Mouse (Mus musculus): ENCODE results near the gene Armc8.

Armc8 gene

DNA sequence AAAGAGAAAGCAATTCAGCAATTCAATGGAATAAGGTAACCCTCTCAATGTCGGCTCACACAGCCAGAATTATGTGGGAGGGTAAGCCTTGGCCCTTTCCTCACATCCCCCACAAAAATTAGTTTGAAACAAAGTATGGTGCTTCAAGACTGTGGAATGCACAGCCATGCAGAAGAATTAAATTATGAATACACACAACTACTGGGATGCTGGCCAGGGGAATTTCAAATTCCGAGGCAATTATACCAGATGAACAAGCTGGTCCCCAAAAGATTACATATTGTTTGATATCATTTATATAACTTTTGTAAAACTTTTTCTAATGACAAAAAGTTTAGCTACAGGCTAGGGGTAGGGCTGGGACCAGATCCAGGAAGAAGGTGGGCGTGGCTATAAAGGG is 121.4 kb downstream of the Armc8 start:
- no peak for DNase-seq (ENCODE audit: low read depth, low spot score)

DNA sequence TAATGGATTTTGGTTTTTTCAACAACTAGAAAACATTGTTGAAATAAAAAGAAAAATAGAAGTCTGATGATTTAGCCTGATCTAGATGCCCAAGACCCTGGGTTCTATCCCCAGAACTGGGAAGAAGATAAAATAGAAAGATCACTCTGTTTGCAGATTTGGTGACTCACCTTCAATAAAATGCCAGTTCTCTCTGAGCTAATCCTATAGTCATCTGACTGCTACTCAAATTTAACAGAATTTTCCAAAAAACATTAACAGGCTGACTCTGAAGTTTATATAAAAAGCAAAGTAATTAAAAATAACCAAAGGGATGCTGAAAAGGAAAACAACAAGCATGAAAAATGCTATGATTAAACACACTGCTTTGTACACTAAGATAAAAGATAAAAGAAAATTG is 122.4 kb downstream of the Armc8 start:
- no peak for DNase-seq (ENCODE audit: low read depth, low spot score)

DNA sequence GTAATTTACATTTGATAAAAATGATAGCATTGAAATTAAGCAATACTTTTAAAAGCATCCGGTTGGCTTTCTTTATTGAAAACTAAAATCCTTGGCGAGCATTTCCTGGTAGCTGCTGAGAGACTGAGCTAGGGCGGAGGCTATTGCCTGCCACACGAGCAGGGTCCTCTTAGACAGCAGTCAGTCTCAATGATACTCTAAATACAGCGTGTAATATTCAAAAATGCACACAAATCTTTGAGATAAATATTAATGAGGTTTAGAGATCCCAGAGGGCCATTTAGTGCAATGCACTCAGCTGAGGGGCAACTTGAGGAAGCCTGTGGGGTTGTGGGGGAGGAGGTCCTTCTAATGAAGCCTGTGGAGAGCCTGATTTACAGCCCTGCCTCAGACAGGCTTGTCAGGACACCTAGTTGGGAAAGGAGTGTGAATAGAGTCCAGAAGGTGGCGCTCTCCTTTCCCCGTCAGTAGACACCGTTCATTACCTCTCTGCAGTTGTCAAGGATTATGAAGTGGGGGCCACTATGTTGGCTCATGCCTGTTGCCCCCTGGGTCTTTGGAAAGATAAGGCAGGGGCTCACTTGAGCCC is 124.0 kb downstream of the Armc8 start:
- peak; percentile 50 for DNase-seq (ENCODE audit: low read depth, low spot score)

DNA sequence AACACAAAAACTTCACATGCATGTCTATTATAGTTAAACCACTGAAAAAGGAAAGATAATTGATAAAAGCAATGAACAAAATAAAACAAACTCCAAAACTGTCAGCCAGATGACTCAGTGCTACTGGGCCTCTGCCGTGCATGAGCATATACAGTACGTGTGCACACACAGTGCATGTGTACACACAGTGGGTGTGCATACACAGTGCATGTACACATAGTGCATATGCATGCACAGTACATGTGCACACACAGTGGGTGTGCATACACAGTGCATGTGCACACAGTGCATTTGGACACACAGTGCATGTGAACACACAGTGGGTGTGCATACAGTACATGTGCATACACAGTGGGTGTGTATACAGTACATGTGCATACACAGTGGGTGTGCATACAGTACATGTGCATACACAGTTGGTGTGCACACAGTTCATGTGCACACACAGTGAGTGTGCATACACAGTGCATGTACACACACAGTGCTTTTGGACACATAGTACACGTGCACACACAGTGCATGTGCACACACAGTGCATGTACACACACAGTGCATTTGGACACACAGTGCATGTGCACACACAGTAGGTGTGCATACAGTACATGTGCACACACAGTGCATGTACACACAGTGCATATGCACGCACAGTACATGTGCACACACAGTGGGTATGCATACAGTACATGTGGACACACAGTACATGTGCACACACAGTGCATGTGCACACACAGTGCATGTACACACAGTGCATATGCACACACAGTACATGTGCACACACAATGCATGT is 126.9 kb downstream of the Armc8 start:
- no peak for DNase-seq (ENCODE audit: low read depth, low spot score)

DNA sequence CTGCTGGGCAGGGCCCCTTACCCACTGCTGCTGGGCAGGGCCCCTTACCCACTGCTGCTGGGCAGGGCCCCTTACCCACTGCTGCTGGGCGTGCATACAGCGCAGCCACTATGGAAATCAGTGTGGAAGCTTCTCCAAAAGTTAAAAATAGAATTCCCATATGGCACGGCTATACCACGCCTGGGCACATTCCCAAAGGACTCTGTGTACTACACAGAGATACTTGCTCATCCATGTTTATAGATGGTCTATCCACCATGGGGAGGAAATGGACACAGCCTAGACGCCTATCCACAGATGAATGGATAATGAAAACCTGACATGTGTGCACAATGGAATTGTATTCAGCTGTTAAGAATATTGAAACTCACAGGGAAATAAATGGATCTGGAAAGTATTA is 127.8 kb downstream of the Armc8 start:
- no peak for DNase-seq (ENCODE audit: low read depth, low spot score)

DNA sequence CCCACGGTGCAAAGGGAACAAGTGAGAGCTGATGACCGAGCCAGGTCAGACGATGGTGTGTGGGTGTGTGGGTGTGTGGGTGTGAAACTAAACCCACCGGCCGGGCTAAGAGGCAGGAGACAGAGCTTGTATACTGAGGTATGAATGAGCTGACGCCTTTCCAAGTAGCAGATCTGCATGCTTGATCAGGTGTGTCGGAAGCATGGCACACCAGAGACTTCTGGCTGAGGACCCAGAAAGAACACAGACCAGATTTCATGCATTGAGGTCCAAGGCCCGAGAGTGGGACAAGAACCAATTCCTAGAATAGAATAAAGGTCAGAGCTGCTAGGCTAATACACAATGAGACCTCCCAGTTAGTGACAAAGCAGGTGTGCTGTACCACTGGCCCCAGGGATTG is 129.6 kb downstream of the Armc8 start:
- DNase-seq (ENCODE audit: low read depth, low spot score) = no peak

DNA sequence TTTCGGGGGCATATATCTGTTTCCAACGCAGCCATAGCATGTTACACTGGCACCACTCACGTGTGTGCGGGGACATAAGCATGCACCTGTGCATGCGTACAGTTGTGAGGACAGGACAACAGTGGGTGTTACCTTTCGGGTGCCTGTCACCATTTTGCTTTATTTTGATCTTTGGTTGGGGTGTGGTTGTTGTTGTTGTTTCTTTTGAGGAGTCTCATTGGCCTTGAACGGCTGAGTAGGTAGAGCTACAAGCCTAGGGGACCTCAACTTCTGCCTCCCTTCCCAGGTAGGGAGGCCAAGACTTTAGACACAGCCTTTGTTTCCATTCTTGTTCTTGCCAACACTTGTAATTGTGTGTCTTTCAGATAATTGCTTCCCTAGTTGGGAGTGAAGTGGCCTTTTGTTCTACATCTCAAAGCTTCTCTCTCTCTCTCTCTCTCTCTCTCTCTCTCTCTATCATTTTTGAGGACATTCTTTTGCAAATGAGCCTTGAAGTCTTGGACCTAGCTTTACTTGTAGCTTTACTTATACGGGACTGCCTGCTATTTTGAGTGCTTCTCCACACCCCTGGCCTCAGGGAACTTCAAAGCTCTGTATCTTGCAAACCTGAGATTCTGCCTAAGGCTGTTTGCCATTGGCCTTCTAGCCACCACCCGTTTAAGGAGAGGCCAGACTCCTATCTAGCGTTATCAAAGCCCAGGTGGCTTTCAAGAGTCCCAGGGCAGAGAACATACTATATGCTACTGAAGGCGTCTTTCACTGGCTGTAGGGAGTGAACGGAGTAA is 130.7 kb downstream of the Armc8 start:
- DNase-seq (ENCODE audit: low read depth, low spot score) = no peak

DNA sequence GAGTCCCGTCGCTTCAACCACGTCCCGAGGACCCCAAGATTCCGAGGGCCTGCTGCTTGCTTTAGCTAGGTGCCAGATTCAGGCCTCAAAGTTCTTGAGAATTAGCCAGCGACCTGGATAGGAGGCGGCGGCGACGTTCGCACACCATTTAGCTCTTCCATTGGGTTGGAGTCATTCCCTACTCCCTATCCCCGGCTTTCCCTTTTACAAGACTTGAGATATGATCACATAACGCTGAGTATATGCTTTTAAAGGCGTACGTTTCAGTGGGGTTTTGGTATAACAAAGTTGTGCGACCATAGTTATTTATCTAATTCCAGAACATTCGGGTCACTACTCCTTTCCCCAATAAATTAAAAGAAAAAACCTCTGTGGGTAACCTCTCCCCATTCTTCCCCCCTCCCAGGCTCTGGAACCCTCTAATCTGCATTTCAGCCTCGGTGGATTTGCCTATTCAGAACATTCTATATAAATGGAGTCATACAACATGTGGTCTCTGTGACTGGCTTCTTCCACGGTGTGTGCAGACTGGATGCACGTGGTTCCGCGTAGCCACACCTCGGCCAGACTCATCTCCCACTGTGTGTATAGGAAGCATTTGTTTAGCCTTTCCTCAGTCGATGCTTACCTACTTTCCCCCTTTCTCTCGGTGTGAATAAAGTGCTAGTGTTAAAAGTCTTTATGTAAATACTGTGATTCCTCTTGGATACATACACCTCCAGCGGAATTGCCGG is 131.5 kb downstream of the Armc8 start, which contains the start of gene Mras:
Mras (minus strand) TSS at position 351 of the 734 bp plus-strand sequence.
- DNase-seq (ENCODE audit: low read depth, low spot score) = no peak

DNA sequence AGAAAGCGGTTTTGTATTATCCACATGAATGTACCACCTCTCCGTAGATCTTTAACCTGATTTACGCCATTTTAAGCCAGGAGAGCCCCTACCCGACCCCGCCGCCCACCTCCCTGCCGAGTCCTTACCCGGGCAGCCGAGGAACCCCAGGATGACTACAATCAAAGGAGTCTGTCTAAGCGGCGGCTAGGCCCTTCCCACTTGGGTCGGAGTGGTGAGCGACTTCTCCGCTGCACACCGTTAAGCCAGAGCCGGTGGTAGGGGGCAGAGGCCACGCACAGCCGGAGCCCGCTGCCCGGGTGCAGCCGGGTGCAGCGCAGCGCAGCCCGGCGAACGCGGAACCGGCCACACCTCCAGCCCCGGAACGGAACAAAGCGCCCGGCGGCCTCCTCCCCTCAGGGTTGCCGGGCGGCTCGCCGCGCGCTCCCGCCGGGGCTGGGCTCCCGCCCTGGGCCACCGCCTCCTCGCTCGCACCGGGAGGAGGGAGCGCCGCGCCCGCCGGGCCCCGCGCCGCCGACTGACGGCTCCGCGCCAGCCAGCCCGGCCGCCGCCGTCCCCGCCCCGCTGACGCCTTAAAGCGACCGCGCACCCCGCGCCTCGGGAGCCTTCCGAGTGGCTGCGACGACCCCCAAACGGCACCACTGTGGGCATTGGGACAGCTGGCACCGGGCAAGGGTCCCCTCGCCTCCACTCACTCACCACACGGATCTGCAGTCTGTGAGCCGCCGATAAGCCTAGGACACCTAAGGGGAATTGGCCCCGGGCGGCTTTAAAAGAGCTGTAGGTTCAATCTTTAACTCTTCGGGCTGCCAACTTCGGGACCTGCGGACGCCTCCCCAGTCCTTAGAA is 132.3 kb downstream of the Armc8 start:
- no peak for DNase-seq (ENCODE audit: low read depth, low spot score)

DNA sequence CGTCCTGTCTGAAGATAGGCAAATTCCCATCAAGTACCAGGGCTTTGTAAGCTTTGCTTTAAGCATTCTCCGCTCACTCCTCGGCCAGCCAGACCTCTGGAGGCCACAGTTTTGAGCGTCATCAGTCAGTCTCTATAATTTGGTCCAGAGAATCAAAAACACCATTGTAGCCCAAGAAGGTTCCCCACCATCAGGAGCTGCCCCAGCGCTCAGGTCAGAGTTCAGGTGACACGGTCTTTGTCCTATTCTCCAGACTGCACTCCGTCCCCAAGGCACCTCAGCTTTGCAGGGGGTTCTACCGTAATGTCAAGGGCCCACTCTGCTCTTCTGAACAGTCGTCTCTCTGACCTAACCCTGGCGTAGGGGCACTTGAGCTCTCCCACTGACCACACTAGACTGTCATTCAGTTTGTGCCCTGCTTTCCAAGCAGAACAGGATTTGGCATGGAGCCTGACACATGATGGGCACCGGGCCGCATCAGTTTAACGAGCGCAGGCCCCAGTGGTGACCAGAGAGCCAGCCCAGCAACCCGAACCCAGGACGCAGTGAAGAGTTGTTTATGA is 133.0 kb downstream of the Armc8 start:
- DNase-seq (ENCODE audit: low read depth, low spot score) = no peak

DNA sequence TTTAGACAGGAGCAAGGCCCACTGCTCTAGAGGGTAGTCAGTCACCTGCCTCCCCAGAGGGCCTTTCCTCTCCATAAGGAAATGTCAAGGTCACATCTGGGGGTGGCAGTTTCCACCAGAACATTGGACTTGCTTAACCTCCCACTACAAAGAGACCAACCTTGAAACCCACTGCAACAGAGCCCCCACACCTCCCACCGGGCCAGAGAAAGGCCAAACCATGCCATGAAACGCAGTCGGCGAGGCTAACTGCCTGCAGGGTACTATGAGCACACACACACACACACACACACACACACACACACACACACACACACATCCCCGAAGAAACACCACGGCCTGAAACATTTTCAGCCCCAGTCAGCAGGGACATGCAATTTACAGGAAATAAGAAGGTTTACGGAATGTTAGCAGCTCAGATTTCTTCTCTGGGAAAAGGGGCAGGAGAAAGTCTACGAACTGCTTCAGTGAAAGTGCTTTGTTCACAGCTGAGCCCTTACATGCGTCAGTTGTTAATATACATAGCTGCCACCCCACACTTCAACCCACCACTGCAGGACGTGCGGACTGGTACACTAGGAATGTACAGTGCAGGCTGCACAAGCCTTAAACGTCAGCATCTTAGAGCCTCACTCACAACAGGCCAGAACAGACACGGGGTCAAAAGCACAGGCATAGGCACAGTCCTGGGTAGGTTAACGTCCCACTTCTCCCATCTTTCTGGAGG is 133.6 kb downstream of the Armc8 start:
- no peak for DNase-seq (ENCODE audit: low read depth, low spot score)

DNA sequence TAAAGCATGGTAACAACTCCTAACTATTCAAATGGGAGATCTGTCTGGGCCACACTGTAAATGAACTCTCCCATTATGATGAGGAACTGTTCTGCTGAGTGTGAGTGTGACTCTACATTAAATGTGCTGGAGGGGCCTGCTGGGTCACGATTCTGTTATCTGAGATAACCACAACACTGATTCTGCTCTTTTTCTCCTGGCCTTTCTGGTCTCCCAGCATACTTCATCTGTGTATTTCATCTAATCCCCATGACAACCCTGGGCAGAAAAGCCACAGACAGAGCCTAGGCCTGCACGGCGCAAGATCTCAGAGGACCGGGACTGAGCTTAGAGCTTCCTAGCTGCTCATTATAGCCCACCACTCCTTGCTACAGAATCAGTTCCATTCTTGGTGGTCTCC is 136.2 kb downstream of the Armc8 start:
- DNase-seq (ENCODE audit: low read depth, low spot score) = no peak

DNA sequence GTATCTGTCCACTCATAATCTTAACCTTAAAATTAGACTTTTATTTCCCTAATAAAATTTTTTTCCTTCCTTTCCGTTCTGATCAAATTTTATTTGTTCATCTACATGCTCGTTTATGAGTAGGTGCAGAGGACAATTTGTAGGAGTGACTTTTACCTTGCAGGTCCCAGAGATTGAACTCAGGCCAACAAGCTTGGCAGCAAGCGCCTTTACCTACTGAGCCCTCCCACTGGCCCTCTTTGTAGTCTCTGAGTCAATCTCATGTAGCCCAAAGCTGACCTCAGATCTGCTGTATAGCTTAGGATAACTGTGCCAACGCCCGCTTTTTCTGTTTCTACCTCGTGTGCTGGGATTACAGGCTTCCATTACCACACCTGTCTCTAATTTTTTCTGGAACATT is 136.7 kb downstream of the Armc8 start:
- no peak for DNase-seq (ENCODE audit: low read depth, low spot score)

DNA sequence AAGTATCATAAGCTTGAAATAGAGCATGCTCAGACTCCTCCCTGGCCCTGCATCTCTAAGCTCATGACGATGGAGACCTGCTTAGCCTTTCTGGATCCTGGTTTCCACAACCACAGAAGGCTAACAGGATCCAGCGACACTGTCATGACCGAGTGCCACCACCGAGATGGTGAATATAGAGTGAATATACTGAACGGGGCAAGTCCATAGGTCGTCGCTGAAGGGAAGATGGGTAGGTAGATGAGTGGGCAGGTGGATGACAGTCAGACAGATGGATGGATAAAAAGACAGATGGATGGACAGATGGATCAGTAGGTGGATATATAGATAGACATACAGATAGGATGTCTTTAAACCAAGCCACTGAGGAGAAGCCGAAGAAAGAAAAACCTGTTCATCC is 137.4 kb downstream of the Armc8 start:
- no peak for DNase-seq (ENCODE audit: low read depth, low spot score)

DNA sequence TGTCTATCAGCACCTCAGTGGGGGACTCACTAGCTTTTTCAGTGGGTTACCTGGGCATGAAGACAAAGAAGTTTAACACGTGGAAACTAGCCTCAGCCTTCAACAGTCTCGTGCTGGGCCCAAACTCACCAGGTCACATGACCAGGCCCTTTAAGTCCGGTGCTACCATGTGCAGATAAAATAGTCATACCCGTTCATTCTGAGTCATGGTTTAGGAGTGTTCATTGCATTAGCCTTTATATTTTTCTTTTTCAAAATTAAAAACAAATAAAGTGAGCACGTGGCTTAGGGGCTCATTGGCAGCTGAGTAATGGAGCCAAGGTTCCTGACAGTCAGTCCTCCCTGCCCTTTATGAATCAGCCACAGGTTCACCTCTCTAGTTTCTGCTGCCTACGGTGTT is 137.9 kb downstream of the Armc8 start:
- DNase-seq (ENCODE audit: low read depth, low spot score) = no peak

DNA sequence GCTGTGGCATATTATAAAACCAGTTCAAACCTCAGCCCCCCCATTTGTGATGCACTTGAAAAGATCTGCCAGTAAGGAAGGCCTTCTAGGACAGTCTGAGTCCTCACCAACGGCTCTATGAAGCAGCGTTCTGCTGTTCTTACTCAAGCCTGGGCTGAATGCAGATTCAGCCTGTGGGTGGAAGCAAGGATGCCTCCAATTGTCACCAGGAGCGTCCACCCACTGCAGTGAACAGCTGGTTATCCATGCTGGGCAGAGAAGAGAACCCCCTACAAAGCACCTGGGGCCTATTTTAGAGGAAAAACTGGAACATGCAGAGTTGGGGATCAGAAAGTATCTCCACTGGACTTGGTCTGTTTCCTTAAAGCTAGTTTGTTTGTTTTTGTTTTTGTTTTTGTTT is 138.9 kb downstream of the Armc8 start:
- DNase-seq (ENCODE audit: low read depth, low spot score) = no peak

DNA sequence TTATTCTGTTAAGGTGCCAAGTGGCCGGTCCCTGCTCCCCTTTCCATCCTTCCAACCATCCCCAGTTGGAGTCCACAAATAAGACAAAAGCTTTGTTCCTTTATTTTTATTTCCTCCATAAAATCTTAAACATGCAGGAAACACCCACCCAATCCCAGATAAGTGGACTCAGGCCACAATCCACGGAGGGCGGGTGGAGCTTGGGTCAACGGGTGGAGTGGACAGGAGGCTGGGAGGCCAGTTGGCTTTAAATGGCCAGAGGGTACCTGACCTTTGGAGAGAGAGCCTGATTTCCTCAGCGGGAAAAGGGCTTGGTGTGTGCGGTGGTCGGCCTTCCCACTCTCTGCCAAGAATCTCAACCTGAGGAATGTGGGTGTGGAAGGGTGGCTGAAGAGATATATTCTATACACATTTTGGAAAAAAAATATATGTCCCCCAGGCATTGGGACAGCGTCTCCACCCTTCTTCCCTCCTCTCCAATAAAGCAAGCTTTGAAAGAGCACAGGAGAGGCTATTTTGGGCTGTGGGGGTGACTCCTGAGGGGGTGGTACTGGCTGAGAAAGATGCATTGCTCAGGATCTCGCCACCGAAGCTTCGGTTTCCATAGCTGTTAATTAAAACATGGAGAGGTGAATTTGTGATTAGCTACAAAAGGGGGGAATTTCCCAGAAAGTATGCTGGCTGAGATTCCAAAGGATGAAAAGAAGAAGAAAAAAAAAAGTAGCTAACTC is 139.9 kb downstream of the Armc8 start:
- no peak for DNase-seq (ENCODE audit: low read depth, low spot score)

Measured in A20 (cell line).